Mouse (Mus musculus) C2C12 (cell line): ENCODE measurements around the gene Odf3l1. TPM values are rescaled to one million over a fixed set of nuclear protein-coding genes. Genes with fewer than 3 reads are reported as not detected.

ENCODE experiments used
- H3K27me3 ChIP-seq: one replicate; pipeline ENCODE4 v1.6.1; 2011; ENCODE audit not compliant: control insufficient read depth, insufficient read depth, insufficient read length
- H3K36me3 ChIP-seq: one replicate; pipeline ENCODE4 v1.6.1; 2011; ENCODE audit not compliant: control insufficient read depth, insufficient read depth
- H3K4me3 ChIP-seq: one replicate; pipeline ENCODE4 v1.5.1; 2011; ENCODE audit warnings: mild to moderate bottlenecking, control low read depth; ENCODE audit not compliant: poor library complexity, insufficient read depth, severe bottlenecking
- H3K79me2 ChIP-seq: one replicate; pipeline ENCODE4 v1.6.1; 2011; ENCODE audit not compliant: control insufficient read depth, insufficient read depth
- H3K79me3 ChIP-seq: one replicate; pipeline ENCODE4 v1.6.1; 2011; ENCODE audit warnings: low read depth, control low read depth
- H3ac ChIP-seq: one replicate; pipeline ENCODE3; 2011; ENCODE audit warnings: low read depth; ENCODE audit not compliant: control insufficient read depth, insufficient read length
- CEBPB ChIP-seq: IDR thresholded peaks from one replicate; pipeline ENCODE4 v1.6.1; 2011; ENCODE audit warnings: low read depth, mild to moderate bottlenecking, control low read depth, moderate library complexity
- CTCF ChIP-seq: IDR thresholded peaks from one replicate; pipeline ENCODE4 v1.5.1; 2011; ENCODE audit not compliant: control insufficient read depth, insufficient read depth, insufficient read length
- FOSL1 ChIP-seq: IDR thresholded peaks from one replicate; pipeline ENCODE4 v1.8.0; 2011; ENCODE audit warnings: mild to moderate bottlenecking, low read length; ENCODE audit not compliant: poor library complexity, insufficient read depth, severe bottlenecking
- MAX ChIP-seq: IDR thresholded peaks from one replicate; pipeline ENCODE4 v1.6.1; 2011; ENCODE audit warnings: mild to moderate bottlenecking, control low read depth
- MYOD1 ChIP-seq: IDR thresholded peaks from one replicate; pipeline ENCODE4 v1.6.1; 2011; ENCODE audit warnings: low read depth; ENCODE audit not compliant: control insufficient read depth, insufficient read length
- MYOG ChIP-seq: IDR thresholded peaks from one replicate; pipeline ENCODE4 v1.6.1; 2011; ENCODE audit not compliant: control insufficient read depth, insufficient read length; ENCODE audit errors: extremely low read depth
- USF1 ChIP-seq: IDR thresholded peaks from one replicate; pipeline ENCODE4 v1.6.1; 2011; ENCODE audit warnings: low read depth, mild to moderate bottlenecking, control low read depth, moderate library complexity
- polyA plus RNA-seq: library from polyadenylated mRNA; unstranded; fragments of >200 nt; fragmentation: generic; extraction: Trizol; gene quantifications from one replicate; pipeline ENCODE4 v1.2.1, GENCODE M21; 2012; ENCODE audit warnings: missing spikeins

Gene Odf3l1
- polyA plus RNA-seq, 1 experiment, result 0.04 TPM

DNA sequence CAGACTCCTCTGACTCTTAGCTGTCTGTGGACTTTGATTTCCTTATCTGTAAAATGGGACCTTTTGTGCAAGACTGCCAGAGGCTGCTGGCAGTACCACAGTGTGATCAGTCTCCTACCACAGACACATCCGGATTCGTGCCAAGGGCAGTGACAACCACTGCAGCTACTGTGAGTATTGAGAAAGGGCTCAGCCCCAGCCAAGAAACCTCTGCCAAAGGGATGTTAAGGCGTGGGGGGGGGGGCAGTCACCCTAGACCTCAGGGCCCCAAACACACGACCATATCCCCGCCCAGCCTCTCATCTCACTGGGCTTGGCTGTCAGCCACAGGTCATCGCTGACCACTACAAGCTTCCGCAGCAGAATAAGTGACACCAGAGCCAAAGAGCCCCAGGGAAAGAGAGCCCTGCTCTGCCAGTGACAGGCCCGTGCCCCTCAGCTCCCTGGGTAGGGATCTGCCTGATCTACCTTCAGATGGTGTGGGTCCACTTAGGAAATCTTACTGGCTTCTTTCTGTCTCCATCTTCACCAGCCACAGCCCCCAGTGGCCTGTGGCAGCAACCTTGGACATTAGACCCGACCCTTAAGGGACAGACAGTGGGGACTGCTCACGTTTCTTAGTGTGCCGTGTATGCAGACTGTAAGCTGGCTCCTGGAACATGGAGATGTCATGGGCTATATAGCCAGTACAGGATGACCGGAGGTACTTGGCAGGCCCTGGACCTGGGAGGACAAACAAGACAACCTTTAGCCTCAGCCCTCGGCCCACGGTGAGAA is 14.2 kb downstream of the Odf3l1 start:
- H3ac ChIP-seq, result no peak overlapping the region
- H3K36me3 ChIP-seq, result no peaks in the 10 kb centered on the region
- H3K79me2 ChIP-seq, result no peaks in the 10 kb centered on the region
- TF ChIP-seq USF1 (no peak), MAX (no peak), CEBPB (peak; percentile 5), MYOG (no peak)
- H3K79me3 ChIP-seq, result no peaks in the 10 kb centered on the region
- no peak overlapping the region for H3K4me3 ChIP-seq
- no peaks in the 10 kb centered on the region for H3K27me3 ChIP-seq

DNA sequence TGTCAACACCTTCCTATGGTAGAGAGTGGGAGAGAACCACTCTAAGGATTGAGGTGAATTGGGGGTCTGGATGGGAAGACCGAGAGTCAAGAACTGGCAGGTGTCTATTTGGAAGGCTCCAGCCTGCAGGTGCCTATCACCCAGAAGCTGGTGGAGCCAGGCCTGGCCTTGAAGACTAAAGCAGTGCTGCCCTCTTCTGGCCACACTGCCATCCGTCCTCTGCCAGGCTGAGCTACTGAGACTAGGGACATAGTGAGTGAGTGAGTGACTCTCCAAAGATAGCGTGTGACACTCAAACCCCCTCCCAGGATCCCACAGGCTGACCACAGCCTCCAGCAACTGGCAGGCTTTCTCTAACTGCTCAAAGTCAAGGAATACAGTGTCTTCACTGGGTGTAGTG is 17.0 kb downstream of the Odf3l1 start:
- no peaks in the 10 kb centered on the region for H3K36me3 ChIP-seq
- no peaks in the 10 kb centered on the region for H3K79me3 ChIP-seq
- H3K4me3 ChIP-seq, result no peak overlapping the region
- no peaks in the 10 kb centered on the region for H3K79me2 ChIP-seq
- no peak for TF ChIP-seq FOSL1
- no peak for TF ChIP-seq MYOD1
- TF ChIP-seq CTCF, result peak; percentile 88
- no peak overlapping the region for H3ac ChIP-seq
- no peaks in the 10 kb centered on the region for H3K27me3 ChIP-seq

DNA sequence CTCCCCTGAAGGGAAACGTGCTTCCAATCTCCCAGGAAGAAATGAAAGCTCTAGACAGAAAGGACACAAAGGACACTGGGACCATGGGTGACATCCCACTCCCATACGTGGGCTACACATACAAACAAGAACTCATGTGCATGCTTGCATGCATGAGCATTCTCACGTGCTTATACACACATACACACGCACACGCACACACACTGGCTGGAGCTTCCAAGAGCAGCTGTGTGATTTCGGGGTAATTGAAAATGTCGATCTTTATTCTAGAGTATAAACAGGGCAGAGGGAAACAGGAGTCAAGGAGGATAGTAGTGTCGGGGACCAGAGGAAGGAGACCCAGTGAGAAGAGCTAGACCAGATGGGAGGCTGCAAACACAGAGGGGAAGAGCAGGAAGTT is 19.8 kb downstream of the Odf3l1 start:
- H3K27me3 ChIP-seq, result no peaks in the 10 kb centered on the region
- no peak overlapping the region for H3K4me3 ChIP-seq
- H3K79me3 ChIP-seq, result no peaks in the 10 kb centered on the region
- H3K36me3 ChIP-seq, result no peaks in the 10 kb centered on the region
- H3K79me2 ChIP-seq, result no peaks in the 10 kb centered on the region
- no peak overlapping the region for H3ac ChIP-seq
- TF ChIP-seq FOSL1, result no peak
- no peak for TF ChIP-seq MAX
- TF ChIP-seq MYOD1, result no peak
- TF ChIP-seq USF1, result no peak
- TF ChIP-seq MYOG, result no peak
- TF ChIP-seq CTCF, result no peak
- no peak for TF ChIP-seq CEBPB

DNA sequence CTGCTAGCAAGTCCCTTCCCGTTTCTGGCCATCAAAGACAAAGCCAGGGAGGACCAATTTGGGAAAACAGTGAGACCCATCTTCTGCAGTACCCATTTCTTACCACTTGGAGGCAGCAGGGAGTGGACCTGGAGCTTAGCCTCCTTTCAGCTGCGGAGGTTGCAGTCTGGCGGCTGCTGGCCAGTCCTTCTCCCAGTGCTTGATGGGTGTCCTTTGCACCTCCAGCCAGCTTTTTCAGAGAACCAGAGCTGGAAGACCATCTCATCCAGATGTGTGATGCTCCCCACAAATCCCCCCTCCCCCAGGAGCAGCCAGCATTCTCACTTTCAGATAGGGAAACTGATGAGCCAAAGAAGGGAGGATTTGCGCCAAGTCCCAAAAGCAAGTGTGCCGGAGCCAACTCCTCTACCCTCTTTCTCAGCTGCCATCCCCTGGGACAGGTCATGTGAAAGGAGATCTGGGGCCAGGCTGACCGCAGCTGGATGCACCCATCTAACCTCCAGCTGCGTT is 20.7 kb downstream of the Odf3l1 start:
- no peaks in the 10 kb centered on the region for H3K79me3 ChIP-seq
- no peaks in the 10 kb centered on the region for H3K36me3 ChIP-seq
- H3K4me3 ChIP-seq, result no peak overlapping the region
- no peak overlapping the region for H3ac ChIP-seq
- H3K79me2 ChIP-seq, result no peaks in the 10 kb centered on the region
- H3K27me3 ChIP-seq, result no peaks in the 10 kb centered on the region
- no peak for TF ChIP-seq FOSL1
- no peak for TF ChIP-seq MYOG
- peak; percentile 80 for TF ChIP-seq CTCF
- TF ChIP-seq USF1, result no peak
- TF ChIP-seq CEBPB, result no peak
- peak; percentile 93 for TF ChIP-seq MYOD1
- TF ChIP-seq MAX, result peak; percentile 15

DNA sequence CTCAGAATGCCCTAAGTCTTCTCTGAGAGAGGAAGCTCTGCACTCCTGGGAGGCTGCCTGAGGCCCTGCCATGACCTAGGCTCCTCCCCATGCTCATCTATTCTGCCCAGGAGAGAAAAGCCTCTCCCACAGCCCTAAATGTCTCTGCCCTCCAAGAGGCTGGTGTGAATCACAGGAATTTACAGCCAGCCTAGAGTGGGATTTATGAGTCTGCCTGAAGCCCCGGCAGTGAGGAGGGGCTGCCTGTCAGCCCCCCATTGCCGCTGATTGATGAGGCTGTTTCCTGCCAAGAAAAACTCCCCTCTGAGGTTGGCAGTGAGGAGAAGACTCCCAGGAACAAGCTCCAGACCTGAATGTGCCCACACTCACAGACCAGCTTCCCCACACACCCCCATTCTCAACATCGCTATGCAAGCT is 22.2 kb downstream of the Odf3l1 start:
- Histone ChIP-seq H3K79me2 (no peaks in the 10 kb centered on the region), H3ac (no peak overlapping the region), H3K27me3 (no peaks in the 10 kb centered on the region), H3K36me3 (no peaks in the 10 kb centered on the region), H3K79me3 (no peaks in the 10 kb centered on the region), H3K4me3 (no peak overlapping the region)
- TF ChIP-seq MYOD1, result no peak
- TF ChIP-seq CEBPB, result no peak
- no peak for TF ChIP-seq CTCF
- TF ChIP-seq USF1, result no peak
- no peak for TF ChIP-seq MAX
- no peak for TF ChIP-seq MYOG
- no peak for TF ChIP-seq FOSL1

DNA sequence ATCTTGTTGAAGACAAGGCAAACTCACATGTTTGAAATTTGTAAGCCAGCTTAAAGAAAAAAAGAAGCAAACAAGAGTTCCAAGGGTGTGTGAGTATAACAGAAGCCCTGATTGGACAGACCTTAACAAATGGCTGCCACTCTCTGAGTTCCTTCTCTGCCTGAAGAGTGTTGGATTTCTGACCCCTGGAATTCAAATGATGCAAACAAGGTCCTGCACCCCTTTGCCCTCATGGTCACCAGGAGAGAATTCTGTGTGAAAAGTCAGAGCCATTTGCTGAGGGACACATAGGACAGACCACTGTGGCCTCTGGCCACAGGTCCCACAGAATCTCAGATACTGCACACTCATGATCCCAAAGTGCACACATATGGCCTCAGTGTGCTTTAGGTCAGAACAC is 22.6 kb downstream of the Odf3l1 start:
- Histone ChIP-seq H3K36me3 (no peaks in the 10 kb centered on the region), H3ac (no peak overlapping the region), H3K27me3 (no peaks in the 10 kb centered on the region), H3K79me3 (no peaks in the 10 kb centered on the region), H3K79me2 (no peaks in the 10 kb centered on the region), H3K4me3 (no peak overlapping the region)
- TF ChIP-seq MYOG (no peak), FOSL1 (no peak), USF1 (no peak), CTCF (no peak), CEBPB (no peak), MYOD1 (no peak), MAX (no peak)
